Mouse (Mus musculus): Measurements from ENCODE around the gene N4bp2l1. TPM values are rescaled to one million over a fixed set of nuclear protein-coding genes. Genes with fewer than 3 reads are reported as not detected.

The N4bp2l1 gene
- polyA plus RNA-seq, 1 experiment: 52.8 TPM

DNA sequence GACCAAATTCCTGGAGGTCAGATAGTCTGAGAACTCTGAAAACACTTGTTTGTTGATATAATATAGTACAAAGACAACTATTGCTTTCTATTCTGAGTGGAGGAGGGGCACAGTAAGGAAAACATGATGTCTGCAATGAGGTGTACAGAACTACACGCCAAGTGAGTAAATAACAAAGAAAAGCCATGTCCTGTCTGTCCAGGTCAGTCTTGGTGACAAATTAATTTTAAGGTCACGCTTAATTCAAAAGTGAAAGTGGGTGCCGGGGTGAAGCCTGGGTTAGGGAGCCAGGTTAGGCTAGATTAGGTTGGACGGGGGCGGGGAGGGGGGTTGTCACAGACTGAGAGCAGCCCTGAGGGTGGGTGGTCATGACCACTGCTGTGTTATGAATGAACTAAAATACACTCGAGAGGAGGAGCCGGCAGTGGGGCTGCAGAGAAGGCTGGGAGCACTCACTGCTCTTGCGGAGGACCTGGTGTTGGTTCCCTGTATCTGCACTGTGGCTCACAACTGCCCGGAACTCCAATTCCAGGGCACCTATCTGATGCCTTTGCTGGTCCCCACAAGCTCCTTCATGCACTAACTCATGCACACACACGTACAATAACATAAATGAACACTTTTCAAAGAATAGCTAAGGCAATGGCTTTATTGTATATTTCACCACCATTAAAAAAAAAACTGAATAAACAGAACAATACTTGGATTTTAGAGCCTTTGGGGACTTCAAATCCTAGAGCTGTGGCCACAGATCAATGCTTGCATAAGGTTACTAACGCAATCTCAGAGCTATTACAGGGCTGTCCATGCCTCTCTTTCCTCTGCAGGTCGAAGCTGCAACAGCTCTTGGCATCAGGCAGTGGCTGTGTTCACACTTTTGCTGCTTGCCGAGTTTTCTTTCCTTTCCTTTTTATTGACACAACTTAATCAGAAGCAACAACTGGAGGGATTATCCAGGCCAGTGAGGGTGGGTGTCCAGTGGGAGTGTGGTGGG is 2.6 kb upstream of the N4bp2l1 start:
- no peak for DNase-seq (ENCODE audit: extremely low spot score in 1 of 2, low spot score in 1 of 2)

DNA sequence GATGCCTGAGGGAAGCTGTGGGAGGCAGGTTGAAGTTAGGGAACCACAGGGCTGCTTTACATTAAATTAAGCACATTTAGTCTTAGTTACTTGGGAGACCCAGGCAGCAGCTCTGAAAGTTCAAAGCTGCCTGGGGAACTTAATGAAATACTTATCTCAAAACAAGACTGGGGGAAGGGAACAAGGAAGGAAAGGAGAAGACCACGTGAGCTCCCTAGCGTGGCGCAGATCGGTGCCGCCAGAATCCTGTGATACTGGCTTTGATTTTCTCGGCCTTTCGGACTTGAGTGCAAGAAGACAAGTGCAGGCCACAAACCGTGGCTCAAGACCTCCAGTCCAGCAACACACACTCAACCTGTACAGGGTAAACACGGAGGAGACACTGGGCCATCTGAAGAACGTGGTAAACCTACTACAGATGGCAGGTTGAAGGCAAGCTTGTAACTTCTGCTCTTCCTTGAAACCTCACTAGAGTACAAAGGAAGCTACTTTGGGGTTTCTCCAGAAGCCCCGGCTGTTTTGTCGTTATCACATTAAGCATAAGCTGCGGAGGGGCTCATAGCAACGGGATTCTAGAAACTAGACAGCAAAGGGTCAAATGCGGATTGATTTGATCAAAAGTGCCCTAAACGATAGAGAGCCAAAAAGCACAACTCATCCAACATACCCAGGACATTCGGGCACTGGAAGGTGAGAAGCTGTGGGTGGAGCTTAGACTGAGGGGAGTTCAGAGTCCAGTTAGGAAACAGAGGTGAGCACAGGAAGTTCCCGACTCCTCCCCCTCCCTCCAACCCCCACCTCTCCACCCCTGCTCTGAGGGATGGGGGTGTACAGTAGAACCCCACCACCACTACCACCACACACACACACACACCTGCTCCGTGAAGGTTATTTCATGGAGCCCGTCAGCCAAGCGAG is 1.5 kb upstream of the N4bp2l1 start:
- DNase-seq (ENCODE audit: extremely low spot score in 1 of 2, low spot score in 1 of 2): no peak

DNA sequence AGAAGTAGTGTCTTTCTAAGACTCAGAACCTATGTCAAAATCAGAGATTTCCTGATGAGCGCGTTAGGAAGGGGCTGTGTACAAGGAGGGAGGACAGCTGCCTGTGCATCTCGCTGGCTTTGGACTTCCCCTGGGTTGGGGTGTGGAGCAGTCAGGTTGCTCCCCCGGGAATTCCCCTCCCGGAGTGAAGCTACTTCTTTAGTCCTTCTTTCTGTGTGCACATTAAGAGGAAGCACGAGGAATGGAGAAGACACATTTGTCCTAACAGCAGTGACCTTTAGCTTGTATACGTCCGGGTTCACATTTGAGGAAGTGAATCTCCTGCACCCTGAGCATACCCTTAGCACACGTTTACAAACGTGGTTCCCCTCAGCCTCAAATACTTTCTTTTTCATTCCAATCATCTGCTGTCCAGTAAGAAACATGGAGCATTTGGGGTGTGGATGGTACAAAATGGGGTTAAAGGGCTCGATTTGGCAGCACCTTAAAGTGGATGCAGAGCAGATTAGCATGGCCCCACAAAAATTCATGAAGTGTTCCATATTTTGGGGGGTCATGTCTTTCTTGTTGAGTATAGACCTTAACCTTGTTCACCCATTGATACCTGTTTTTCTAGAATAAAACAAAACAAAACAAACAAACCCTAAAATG is 1.5 kb downstream of the N4bp2l1 start:
- no peak for DNase-seq (ENCODE audit: extremely low spot score in 1 of 2, low spot score in 1 of 2)

DNA sequence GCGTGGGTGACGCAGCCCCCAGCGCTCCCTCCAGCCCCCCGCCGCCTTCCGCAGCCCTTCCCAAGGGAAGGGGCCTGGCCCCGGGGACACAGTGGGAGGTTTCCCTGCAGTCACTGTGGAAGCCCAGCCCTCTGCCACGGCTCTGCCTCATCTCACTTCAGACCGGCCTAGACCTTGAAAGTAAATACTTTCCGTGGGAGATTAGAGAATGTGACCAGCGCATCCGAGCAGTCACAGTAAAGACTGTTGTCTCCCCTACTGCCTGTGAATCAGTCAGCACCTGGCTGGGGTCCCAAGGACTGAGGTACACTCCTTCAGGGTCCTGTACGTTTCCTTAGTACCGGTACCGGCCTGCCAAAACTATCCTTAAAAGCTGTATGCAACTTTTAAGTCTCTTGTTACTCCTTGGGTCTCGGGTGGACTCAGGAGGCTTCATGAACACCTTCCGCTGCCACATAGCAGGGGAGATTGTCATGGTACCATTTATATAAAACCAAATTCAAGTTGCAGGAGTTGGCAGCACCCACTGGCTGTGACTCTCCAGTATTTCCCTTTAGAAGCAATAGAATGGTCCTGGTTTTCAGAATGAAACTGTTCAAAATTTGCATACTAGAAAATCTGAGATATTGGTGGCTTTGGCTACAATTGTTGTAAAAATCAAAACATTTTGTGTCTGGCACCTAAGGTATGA is 2.2 kb downstream of the N4bp2l1 start:
- DNase-seq (ENCODE audit: extremely low spot score in 1 of 2, low spot score in 1 of 2): no peak

DNA sequence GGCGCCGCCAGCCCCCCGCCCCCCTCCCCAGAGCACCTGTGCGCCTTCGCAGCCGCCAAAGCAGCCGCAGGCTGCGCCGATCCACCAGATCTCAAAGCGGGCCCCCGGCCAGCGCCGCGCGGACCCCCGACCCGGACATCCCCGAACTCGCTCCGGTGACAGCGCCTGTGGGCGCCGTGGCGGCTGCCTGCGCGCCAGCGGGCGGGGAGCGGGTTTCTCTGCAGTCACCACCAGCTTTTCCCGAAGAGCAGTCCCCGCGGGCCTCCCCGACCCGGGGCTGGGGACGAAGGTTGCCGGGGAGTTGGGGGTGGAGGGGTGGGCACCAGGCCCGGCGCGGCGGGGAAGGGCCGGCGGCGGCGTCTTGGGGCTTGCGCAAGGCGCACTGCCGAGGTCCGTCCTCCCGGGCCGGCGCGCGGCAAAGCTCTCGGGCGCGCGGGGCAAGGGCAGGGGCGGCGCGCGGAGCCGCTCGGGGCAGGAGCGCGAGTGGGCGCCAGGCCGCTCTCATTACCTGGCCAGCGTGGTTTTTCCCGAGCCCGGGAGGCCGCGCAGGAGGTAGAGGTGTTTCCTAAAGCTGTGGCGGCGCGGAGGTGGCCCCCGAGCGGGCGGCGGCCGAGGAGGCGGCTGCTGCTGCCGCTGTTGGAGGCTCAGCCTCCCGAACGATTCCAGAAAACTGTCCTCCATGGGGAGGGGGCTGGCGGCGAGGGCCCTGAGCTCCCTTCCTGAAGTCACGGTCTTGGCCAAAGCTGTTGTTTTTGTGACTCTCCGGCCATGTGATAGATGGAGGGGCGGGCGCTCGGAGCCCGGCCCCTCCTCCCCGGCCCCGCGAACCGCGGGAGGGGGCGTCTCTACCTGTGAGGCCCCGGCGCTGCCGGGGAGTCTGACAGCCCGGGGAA is 3.0 kb downstream of the N4bp2l1 start:
- peak; percentile 33 to 68 for DNase-seq (ENCODE audit: extremely low spot score in 1 of 2, low spot score in 1 of 2)

DNA sequence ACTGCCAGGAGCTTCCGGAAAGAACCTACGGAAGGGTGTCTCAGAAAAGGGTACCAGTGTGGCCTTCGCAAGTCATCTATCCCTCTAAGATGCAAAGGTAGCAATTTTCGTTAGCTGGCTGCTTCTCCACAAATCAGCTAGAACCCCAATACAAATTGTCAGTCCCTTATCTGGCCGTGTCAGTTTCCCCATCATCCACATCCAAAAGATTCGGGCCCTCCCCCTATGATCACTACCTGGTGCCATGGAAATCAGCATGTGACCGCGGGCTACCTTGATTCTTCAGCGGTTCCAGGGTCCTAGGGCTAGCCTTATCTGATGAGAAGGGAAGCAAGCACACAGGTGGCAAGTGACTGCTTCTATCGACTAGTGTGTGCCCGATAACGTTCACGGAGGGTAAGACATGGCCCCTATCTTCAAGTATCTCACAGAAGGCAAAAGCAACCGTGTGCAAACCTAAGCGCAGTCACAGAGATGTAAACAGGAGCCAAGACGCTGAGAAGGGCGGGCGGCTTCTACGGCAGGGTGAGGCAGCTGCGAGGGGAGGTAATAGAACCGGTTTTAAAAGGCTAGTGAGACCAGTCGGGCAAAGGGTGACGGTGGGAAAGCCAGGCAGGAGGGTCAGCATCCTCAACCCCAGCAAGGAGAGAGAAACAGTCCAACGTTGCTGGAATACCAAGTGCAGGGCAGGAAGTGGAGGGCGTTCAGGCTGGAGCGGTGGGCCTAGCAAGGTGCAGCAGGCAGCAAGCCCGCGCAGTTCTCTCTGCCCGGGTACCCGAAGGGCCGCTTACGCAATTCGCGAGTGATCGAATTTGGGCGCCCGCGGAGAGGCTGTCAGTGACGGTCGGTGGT is 3.9 kb downstream of the N4bp2l1 start:
- peak in 1 of 2 experiments; percentile 62 for DNase-seq (ENCODE audit: extremely low spot score in 1 of 2, low spot score in 1 of 2)

DNA sequence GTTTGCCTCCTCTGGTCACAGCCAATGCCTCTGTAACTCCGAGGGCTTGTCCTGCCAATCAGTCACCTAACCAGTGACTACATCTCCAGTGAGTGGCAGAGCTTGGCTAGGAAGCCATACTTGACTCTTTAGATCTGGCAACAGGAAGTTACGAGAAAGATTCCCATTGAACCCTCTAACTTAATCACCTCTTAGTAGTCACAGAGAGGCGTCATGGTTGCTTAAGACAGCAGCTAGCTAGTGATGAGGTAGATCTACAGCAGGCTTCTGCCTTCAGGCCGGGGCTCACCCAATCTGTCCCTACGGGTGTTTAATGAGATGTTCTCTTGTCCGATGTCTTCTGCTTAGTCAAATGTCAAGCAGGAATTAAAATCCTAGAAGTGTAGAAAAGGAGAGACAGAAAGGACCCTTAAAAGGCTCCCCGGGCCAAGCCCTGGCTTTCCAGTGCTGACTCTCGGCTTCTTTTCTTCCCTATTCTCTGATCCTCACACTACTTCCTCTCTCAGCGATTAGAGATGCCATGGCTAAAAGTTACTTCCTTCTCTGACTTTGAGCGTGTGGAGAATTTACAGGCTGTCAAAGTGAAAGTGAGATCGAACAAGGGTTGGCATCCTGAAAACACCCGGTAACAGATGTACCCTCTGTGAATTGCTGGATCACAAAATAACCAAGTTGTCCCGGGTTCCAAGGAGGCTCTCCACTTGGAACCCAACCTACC is 4.6 kb downstream of the N4bp2l1 start:
- no peak for DNase-seq (ENCODE audit: extremely low spot score in 1 of 2, low spot score in 1 of 2)

DNA sequence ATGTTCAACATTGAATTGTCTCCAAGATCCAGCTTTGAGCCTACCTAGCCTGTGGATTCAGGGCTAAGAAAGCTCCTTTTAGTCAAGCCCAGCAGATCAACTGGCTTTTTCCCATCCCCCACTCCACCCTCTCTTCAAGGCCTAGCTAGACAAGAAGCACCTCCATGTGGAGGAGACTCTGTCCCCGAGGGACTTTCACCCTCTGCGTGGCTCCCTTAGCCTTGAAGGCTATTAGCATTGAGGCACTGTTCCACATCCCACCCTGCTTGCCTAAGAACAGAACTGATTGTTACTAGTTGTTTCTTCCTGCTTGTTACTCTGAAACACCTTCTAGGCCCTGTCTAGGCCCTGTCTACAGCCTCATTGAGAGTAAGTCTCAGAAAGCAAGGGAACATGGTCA is 7.0 kb downstream of the N4bp2l1 start:
- DNase-seq (ENCODE audit: extremely low spot score in 1 of 2, low spot score in 1 of 2): no peak

DNA sequence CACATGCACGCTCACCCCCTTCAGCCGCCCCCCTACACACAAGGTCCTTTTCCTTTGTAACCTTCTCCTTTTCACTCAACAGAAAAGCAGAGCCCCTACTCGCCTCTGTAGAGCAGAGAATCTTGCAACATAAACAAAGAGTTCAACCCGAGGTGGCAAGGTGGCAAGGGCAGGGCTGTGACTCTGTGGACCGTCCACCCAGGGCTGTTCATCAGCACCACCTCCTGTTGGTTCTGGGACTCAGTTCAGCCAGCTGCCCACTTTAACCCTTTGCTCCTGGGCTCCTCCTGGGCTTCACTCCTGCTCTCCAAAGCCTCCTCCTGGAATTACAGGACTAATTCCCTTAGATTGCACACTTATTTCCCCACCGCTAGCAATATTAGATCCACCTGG is 12.7 kb downstream of the N4bp2l1 start:
- DNase-seq (ENCODE audit: extremely low spot score in 1 of 2, low spot score in 1 of 2): no peak

DNA sequence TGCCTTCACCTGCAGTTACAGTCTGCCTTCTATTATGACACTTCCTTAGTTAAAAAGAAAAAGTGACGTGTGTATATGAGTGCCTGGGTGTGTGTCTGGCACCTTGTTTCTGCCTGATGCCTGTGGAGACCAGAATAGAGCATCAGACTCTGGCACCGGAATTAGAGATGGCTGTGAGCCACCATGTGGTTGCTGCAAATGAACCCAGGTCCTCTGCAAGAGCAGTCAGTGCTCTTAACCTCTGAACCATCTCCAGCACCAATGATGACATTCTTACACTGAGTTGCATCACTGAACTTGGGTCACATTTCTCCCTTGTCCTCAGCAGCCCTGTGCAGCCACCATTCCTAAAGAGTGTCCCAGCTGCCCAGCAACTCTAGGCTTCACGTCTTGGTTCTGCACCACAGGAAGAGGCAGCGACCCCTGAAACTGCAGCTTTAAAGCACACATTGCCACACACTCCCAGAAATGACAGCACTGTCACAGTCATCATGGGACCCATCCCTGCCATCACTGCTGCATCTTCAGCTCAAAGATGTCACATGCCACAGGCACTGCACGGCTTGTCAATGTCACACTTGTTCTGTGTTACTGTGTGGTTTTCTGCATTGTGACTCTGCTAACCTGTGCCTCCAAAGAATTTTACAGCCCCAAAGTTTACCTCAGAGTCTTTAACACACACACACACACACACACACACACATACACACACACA is 13.2 kb downstream of the N4bp2l1 start:
- no peak for DNase-seq (ENCODE audit: extremely low spot score in 1 of 2, low spot score in 1 of 2)

DNA sequence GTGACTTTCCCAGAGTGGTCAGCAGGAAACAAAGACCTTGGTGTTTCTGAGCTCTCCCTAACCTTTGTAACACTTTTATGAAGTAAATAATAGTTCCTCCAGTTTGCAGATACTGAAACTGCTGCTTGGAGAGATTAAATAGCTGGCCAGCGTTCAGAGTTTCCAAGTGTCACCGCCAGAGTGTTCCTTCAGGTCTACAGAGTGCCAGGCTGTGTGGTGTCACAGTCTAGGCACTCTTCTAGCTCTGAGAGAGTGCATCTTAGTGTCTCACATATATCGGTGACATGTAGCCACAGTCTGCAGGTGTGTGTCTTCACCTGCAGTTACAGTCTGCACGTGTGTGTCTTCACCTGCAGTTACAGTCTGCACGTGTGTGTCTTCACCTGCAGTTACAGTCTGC is 13.8 kb downstream of the N4bp2l1 start:
- DNase-seq (ENCODE audit: extremely low spot score in 1 of 2, low spot score in 1 of 2): no peak

DNA sequence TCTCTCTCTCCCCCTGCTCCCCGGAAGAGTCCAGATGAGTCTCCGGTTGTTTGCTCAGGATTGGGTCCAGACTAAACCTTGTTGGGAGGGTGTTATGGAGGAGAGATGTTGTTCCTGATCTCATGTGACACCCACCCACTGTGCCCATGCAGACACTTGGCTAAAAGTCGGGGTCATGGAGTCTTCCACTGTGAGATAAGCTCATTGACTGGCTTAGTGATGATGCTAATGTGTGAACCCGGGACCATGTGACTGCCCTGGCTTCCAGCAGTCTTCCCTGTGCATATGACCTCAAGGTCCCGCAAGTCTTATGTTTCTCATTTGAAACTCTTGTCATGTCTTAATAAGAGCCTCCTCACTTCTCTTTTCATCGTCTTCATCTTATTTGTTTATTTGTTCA is 15.8 kb downstream of the N4bp2l1 start:
- no peak for DNase-seq (ENCODE audit: extremely low spot score in 1 of 2, low spot score in 1 of 2)

DNA sequence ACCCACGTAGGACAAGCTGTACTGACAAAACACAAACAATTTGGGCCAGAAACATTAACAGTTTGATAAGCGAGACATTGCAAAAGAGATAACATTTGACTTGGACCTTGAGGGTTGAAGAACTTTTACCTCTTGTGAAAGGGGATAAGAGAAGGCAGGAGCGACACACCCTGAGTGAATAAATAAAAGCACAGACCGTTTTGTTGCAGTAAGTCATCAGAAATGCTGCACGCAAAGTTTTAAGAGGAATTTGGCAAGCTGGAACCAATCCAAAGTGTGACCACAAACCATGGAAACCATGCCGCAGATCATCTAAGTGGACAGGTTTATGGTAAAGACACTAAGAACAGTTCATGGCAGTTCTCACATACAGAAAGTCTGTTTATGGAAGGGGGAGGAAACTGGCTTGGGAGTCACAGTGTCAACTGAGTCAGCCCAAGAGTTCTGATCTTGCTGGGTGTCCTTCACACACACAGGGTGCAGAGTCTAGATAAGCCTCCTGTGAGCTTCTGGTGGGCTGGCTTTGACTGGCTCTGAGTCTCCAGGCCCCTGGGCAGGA is 18.3 kb downstream of the N4bp2l1 start:
- DNase-seq (ENCODE audit: extremely low spot score in 1 of 2, low spot score in 1 of 2): no peak

DNA sequence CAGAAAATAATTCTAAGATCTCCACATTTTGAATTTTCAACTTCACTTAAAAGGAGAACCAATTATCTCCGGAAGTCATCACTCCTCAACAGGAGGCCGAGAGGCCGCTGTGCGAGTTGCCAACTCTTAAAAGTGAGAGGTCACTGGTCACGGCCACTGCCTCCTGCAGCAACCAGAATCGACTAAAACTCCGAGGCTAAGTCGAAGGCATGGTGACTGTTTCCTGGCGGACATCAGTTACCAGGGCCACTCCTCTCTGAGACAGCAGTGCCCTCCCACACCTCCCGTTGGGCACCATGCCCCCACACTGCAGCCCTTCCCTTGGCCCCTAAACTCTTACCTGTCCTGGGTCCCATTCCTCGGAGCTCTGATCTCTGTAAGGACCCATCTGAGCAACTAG is 20.2 kb downstream of the N4bp2l1 start:
- DNase-seq (ENCODE audit: extremely low spot score in 1 of 2, low spot score in 1 of 2): no peak

DNA sequence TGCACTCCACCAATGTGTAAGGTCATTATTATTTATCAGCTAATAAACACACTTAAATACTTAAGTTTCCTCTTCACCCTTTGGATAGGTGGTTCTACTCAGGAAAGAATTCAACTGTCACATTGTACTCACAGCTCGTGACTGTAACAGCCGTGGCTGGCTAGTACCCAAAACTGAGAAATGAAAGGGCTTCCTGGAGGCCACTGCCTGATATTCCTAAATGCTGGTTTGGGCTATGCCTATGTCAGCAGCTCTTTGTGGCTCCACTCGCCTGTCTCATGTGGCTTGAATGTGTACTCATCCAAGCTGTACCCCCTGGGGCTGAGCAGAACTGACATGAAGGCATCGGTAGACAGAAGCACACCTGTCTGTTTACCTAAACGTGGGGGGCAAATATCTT is 22.1 kb downstream of the N4bp2l1 start:
- no peak for DNase-seq (ENCODE audit: extremely low spot score in 1 of 2, low spot score in 1 of 2)

DNA sequence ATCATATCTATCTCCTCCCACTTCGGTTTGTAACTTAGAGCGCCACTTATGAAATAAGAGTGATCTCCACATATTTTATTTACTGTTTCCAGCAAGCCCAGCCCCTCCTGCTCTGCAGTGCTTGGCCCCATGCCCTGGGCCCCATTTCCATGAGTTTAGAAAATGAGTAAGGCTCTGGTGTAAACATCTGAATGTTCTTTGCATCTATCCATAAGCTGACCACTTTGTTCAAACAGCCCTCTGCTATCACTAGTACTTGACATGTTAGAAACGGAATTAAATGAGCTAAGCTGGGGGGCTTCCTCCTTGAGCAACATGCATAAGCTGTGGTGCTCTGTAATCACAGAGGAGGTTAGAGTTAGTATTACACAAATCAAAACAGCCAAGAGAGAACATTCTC is 22.6 kb downstream of the N4bp2l1 start:
- no peak for DNase-seq (ENCODE audit: extremely low spot score in 1 of 2, low spot score in 1 of 2)
